Mouse (Mus musculus): ENCODE data around the gene Gse1. TPM values are rescaled to one million over a fixed set of nuclear protein-coding genes. Genes with fewer than 3 reads are reported as not detected.

The Gse1 gene
- polyA plus RNA-seq, 1 experiment from 2014 or later = 6.4 TPM

DNA sequence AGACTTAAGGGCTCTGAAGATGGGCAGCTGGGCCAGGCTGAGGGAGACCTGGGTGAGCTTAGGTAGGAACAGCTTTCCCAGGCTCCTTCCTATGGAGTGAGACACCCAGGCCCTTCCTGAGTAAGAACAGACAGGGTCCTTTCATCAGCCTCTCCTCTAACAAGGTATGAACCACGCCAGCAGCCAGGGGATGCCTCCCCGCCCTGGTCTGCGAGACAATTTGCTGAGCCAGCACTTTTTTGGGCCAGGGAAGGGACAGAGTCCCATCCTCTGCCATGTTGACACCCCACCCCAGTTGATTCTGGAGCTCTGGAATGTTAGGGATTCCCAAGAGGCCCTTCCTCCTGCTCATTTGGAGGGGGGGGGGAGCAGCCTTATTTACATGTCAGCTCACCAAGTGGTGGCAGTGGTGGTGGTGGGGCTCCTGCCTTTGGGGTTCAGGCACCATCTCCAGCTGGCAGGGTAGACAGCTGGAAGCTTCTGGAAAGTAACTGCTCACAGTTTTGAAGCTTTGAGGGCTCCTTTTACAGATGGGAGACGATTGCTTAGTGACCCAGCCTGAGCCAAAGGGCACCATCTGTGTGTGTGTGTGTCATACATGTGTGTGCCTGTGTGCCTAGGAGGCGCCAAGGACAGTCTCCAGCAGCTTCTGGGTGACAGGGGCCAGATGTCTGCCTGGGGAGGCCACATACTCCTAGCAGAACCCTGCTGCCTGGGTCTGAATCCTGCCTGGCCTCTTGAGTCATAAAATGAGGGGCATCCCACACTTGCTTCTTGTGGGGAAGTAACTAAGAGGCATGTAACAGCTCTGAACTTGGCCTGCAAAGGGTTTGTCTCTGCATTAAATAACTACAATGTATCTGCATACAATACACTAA is 1.3 kb upstream of the Gse1 start:
- no peak overlapping the region for H3K4me2 ChIP-seq (replicated peaks; ENCODE audit: low read depth)
- no peak overlapping the region for H3K9ac ChIP-seq (ENCODE audit: low read depth, low read length)
- no peaks in the 10 kb centered on the region for H3K4me1 ChIP-seq (replicated peaks; ENCODE audit: control insufficient read depth, insufficient read depth, low read length)
- TF ChIP-seq CTCF (IDR thresholded peaks at IDR 0.05; ENCODE audit: low read depth) = no peak
- ATAC-seq = no peak
- H3K27ac ChIP-seq (ENCODE audit: low read depth, low read length) = no peak overlapping the region
- no peak overlapping the region for H3K4me3 ChIP-seq (ENCODE audit: low read depth, low read length)
- no peaks in the 10 kb centered on the region for H3K36me3 ChIP-seq (ENCODE audit: control insufficient read depth, insufficient read depth)
- WGBS = 49% methylated on average over 5 of the region's 5 CpGs
- H3K9me3 ChIP-seq (ENCODE audit: control insufficient read depth) = no peaks in the 10 kb centered on the region
- peaks cover 26% of the 10 kb centered on the region for H3K27me3 ChIP-seq (replicated peaks; ENCODE audit: control insufficient read depth, insufficient read depth, low read length)

- H3K9me3 ChIP-seq (ENCODE audit: control insufficient read depth) = no peaks in the 10 kb centered on the region
- H3K27me3 ChIP-seq (replicated peaks; ENCODE audit: control insufficient read depth, insufficient read depth, low read length) = peaks cover 26% of the 10 kb centered on the region
- peak overlapping the region; percentile 95 for H3K4me2 ChIP-seq (replicated peaks; ENCODE audit: low read depth)
- H3K9ac ChIP-seq (ENCODE audit: low read depth, low read length) = no peak overlapping the region
- H3K4me3 ChIP-seq (ENCODE audit: low read depth, low read length) = peak overlapping the region; percentile 58; the same call in 1 of the 2 replicates
- no peak for TF ChIP-seq CTCF (IDR thresholded peaks at IDR 0.05; ENCODE audit: low read depth)
- H3K36me3 ChIP-seq (ENCODE audit: control insufficient read depth, insufficient read depth) = no peaks in the 10 kb centered on the region
- no peak for ATAC-seq
- no peak overlapping the region for H3K27ac ChIP-seq (ENCODE audit: low read depth, low read length)
- H3K4me1 ChIP-seq (replicated peaks; ENCODE audit: control insufficient read depth, insufficient read depth, low read length) = no peaks in the 10 kb centered on the region
Observed at GRCm38 (mm10) chr8:120227578-120227876, 729 bp upstream of the Gse1 start.

- no peaks in the 10 kb centered on the region for H3K9me3 ChIP-seq (ENCODE audit: control insufficient read depth)
- no peak overlapping the region for H3K27ac ChIP-seq (ENCODE audit: low read depth, low read length)
- peak overlapping the region; percentile 54 for H3K9ac ChIP-seq (ENCODE audit: low read depth, low read length)
- 1% methylated on average over 95 of the region's 125 CpGs for WGBS
- H3K4me2 ChIP-seq (replicated peaks; ENCODE audit: low read depth) = peak overlapping the region; percentile 95
- H3K4me1 ChIP-seq (replicated peaks; ENCODE audit: control insufficient read depth, insufficient read depth, low read length) = 0 out of 2 replicates have a peak, but pooled peaks cover 3% of the 10 kb centered on the region
- no peak for TF ChIP-seq CTCF (IDR thresholded peaks at IDR 0.05; ENCODE audit: low read depth)
- H3K4me3 ChIP-seq (ENCODE audit: low read depth, low read length) = peak overlapping the region; percentile 58
- H3K36me3 ChIP-seq (ENCODE audit: control insufficient read depth, insufficient read depth) = no peaks in the 10 kb centered on the region
- peaks cover 26% of the 10 kb centered on the region for H3K27me3 ChIP-seq (replicated peaks; ENCODE audit: control insufficient read depth, insufficient read depth, low read length)
- ATAC-seq = peak; percentile 14; the same call in 1 of the 2 replicates
Observed at GRCm38 (mm10) chr8:120228781-120229573, 721 bp downstream of the Gse1 start.

DNA sequence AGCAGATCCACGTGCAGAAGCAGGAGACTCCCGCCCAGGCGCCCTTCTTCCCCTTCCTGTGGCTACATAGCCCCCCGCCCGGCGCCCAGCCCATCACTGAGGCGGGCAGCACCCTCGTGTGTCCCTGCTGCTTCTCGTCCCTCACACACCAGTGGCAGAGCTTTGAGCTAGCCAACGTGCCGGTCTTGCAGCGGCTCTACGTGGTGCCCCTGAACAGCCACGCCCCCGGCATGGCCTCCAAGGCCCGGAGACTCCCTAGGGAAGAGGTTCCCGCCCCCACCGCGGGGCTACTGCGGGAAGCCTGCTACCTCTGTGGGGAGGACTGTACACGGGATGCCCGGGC is 1.3 kb downstream of the Gse1 start:
- Histone ChIP-seq H3K4me2 (replicated peaks; ENCODE audit: low read depth) (peak overlapping the region; percentile 95), H3K4me3 (ENCODE audit: low read depth, low read length) (peak overlapping the region; percentile 58), H3K4me1 (replicated peaks; ENCODE audit: control insufficient read depth, insufficient read depth, low read length) (0 out of 2 replicates have a peak, but pooled peaks cover 3% of the 10 kb centered on the region), H3K27me3 (replicated peaks; ENCODE audit: control insufficient read depth, insufficient read depth, low read length) (peaks cover 26% of the 10 kb centered on the region), H3K9ac (ENCODE audit: low read depth, low read length) (no peak overlapping the region), H3K36me3 (ENCODE audit: control insufficient read depth, insufficient read depth) (no peaks in the 10 kb centered on the region), H3K9me3 (ENCODE audit: control insufficient read depth) (no peaks in the 10 kb centered on the region), H3K27ac (ENCODE audit: low read depth, low read length) (no peak overlapping the region)
- peak; percentile 3; the same call in 1 of the 2 replicates for ATAC-seq
- TF ChIP-seq CTCF (IDR thresholded peaks at IDR 0.05; ENCODE audit: low read depth) = no peak
- WGBS = 2% methylated on average over 20 of the region's 22 CpGs

GRCm38 (mm10) chr8:120230081-120230480 is 1.8 kb downstream of the Gse1 start:
- no peaks in the 10 kb centered on the region for H3K36me3 ChIP-seq (ENCODE audit: control insufficient read depth, insufficient read depth)
- no peak for ATAC-seq
- no peak overlapping the region for H3K27ac ChIP-seq (ENCODE audit: low read depth, low read length)
- WGBS = 40% methylated on average over 22 of the region's 22 CpGs
- no peaks in the 10 kb centered on the region for H3K9me3 ChIP-seq (ENCODE audit: control insufficient read depth)
- no peak for TF ChIP-seq CTCF (IDR thresholded peaks at IDR 0.05; ENCODE audit: low read depth)
- 0 out of 2 replicates have a peak, but pooled peaks cover 3% of the 10 kb centered on the region for H3K4me1 ChIP-seq (replicated peaks; ENCODE audit: control insufficient read depth, insufficient read depth, low read length)
- H3K9ac ChIP-seq (ENCODE audit: low read depth, low read length) = no peak overlapping the region
- H3K27me3 ChIP-seq (replicated peaks; ENCODE audit: control insufficient read depth, insufficient read depth, low read length) = peaks cover 26% of the 10 kb centered on the region
- peak overlapping the region; percentile 58 for H3K4me3 ChIP-seq (ENCODE audit: low read depth, low read length)
- H3K4me2 ChIP-seq (replicated peaks; ENCODE audit: low read depth) = peak overlapping the region; percentile 95
